Mouse (Mus musculus) adrenal gland, adult 2 months (tissue): ENCODE measurements around the gene Tmem40. TPM values are rescaled to one million over a fixed set of nuclear protein-coding genes. Genes with fewer than 3 reads are reported as not detected.

ENCODE experiments used
- DNase-seq: peaks from one replicate; pipeline ENCODE4 v3.0.0; 2021
- long read RNA-seq: library from polyadenylated mRNA; stranded (forward); transcript quantifications from one replicate; pipeline ENCODE4 v2.0.0, GENCODE M21; 2021
- polyA plus RNA-seq: library from polyadenylated mRNA; depleted of rRNA; stranded (reverse); fragments of >200 nt; gene quantifications from 2 replicates; pipeline ENCODE4 v1.2.3, GENCODE M21; 2012; rRNA removed
- total RNA-seq, 2 experiments: library from RNA; stranded (reverse); gene quantifications; 2 replicates each; pipeline ENCODE4 v1.2.3; 2021

Tmem40 gene
- total RNA-seq (under 1 TPM in 1 of 2 experiments, not detected in 1; 0.35 TPM), polyA plus RNA-seq (not detected in 2 replicates)
- long read RNA-seq, result 0 reads

DNA sequence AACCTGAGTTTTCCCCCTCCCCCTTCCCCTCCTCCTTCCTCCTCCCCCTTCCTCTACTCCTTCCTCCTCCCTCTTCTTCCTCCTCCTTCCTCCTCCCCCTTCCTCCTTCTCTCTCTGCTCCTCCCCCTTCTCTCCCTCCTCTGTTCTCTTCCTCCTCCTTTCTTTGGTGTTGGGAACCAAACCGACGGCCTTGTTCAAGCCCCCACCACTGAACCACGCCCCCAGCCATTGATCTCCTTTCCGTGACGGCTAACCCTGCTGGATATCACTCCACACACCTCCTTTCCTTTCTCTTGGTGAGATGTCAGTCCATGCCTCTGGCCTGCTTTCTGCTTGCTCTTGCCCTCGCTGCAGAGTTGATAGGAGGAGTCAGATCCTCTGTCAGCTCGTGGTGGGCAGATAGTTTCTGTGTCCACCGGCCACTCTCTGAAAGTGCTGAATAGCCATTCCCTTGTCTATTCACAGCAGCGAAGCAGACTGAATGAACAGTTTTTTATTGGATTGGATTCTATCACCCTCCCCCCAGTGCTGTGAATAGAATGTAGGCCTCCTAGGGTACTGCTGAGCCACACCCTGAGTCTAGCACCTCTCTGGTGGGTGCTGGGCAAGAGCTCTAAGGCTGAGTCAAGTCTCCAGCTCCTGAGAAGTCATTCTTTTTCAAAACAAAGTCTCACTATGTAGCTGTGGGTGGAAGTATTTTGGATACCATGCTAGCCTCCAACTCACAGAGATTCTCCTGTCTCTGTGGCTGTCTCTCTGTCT is at the start of gene Tmem40:
Gene Tmem40, minus strand, starts transcription at position 416 of the 762 bp plus-strand sequence.
- no peak for DNase-seq

DNA sequence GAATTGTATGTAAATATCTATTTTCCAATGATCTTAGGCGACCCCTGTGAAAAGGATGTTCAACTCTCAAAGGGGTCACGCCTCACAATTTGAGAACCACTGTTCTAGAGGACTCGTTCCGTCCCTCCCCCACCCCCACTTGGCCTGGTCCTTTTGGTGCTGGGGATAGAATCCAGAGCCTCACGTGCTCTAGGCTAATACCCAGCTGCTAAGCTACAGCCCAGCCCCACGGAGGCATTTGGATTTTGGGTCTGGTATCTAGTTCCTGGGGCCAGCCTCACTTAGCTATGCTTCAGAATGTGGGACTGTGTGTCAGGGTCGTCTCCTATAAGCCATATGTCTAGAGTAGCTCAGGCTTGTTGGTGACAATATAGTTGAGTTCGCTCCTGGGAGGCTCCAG is 49.4 kb upstream of the Tmem40 start:
- no peak for DNase-seq

DNA sequence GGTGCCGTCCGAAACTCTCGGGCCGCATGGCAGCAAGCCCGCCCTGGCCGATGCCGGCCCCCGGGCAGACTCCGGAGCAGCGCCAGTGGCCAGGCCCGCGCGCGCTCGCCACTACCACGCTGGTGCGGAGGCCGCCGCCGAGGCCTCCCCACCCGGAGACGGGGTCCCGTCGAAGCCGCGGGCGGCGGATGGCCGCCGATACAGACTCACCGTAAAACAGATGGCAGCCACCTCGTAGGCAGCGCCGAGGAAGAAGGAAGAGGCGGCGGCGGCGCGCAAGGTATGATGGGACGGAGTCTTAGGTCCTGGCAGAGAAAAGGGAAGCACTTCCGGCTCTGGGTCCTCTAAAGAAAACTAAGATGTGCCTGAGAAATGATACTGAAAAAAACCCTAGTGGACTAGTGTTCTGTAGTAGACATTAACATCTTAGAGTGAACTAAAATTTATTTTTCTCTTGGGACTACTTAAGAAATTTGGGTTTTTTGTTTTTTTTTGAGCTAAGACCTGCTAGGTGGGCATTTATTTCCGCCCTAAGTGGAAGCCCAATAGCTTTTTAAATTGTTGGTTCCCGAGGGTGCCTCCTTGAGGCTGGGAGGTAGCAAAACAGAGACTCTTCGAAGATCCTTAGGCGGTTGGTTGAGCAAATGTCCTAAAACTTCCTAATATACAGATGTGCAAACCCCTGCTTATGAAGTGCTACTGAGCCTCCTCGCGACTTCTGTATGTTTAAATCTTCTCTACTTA is 46.5 kb upstream of the Tmem40 start, which contains the start of gene Rpl32:
Gene Rpl32, minus strand, starts transcription at position 260 of the 744 bp plus-strand sequence.
- DNase-seq, result peak; percentile 91

DNA sequence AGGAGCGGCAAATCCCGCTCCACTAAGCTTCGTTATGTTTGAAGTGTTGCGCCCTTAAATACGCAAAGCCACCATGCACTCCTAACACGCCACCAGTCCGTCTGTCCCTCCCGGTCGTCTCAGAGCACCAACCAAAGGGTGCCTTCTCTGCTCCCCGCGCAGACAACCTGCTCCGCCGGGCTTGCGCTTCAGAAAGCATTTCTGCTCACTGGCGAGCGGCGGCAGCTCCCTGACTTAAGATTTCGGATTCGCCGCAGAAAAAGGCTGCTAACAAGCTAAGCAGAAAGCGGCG is 45.9 kb upstream of the Tmem40 start:
- no peak for DNase-seq

DNA sequence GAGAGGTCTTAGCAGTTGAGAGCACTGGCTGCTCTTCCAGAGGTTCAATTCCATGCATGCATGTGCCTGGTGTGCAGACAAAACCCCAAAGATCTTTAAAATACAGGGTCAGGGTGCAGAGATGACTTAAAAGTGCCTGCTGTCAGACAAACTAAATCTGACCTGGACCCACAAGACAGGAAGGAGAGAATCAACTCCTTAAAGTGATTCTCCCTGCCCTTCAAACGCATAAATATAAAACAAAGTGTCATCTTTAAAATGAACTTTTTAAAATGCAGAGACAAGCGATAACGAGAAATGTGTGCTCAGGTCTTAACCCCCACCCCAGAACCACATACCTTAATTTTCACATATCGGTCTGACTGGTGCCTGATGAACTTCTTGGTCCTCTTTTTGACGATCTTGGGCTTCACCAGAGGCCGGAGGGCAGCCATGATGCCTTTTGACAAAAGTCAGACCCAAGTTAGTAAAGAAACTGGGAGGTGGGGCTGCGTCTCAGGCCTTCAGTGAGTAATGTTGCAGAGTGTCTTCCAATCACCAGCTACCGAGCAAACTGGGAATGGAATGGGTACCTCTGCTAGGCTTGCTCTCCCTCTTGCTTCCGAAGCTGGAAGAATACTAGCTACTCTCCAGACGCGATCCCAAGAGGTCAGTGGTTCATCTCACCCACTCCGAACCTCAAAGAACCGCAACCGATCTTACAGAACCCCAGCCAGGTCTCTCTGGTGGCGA is 45.4 kb upstream of the Tmem40 start:
- no peak for DNase-seq

DNA sequence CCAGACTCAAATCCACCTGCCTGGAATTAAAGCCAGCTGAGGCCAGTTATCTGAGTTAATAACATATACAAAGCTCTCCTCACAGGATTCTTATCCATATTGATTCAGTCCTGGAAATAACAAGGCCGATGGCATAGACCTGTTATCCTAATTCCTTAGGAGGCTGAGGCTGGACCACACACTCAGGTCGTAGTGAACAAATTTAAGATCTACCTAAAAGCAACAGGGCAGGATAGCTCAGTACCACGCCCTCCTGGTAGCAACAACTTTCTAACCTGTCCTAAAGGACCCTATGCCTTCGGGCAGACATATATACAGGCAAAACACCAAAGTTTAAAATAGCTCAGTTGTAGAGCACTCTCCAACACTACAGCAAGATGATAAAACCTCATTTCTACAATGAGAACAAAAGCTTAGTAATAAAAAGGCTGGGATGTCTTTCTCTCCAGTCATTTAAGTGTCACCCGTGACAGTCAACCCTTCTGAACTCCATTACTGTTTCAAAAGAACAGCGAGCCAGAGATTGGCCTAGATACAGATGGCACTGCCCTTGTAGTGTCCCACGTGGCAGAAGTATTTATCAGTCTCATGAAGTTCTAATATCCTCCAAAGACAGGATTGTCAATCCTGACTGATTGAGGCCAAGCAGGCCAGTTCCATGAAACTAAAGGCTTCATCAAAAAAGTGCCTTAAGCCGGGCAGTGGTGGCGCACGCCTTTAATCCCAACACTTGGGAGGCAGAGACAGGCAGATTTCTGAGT is 42.4 kb upstream of the Tmem40 start:
- DNase-seq, result no peak

DNA sequence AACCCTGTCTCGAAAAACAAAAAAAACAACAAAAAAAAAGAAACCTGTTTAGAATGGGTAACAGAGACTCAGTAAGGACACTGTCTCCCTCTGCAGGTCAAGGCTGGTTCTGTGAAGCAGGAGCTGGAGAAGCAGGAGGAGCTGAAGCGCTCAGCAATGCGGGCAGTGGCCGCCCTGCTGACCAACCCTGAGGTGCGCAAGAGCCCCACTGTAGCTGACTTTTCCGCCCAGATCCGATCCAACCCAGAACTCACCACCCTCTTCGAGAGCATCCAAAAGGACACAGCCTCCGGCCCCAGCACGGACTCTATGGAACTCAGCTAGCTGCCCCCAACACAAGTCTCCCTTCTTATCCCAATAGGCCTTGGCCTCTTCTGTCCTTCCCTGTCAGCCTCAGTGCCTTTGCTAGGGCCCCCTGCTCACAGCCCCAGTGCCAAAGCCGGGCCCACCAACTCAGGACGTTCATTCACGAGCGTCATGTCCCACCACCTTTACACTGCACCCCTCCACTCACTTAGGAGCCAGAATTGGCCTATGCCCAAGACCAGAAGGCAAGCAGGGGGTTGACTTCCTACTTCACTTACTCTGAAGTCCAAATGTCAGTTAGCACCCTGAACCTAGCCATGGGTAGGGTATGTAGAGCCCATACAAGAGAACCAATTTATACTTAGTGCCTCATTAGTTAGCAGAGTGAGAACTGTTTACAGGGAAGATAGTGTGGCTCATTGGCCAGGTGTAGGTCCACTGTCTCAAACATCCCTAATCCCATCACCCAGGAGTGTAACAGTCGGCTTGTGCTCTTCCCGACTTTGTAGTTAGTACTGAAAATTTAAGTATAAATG is 41.6 kb upstream of the Tmem40 start:
- DNase-seq, result peak; percentile 79

DNA sequence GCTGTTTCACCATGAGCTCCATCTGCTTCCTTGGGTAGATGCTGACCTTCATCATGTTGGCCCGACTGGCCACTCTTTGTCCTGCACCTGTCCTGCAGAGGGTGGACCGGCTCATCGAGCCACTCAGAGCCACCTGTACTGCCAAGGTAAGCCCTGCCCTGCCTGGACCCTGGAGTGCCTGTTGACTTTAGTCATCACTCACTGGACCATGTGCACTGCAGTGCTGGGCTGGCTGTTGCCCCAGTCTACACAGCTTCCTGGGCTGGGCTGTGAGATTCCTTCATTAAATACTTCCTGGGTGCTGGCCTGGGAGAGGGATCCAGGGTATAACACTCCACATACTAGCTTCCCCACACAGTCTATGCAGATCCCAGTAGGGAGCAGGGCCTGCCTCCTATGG is 39.6 kb upstream of the Tmem40 start:
- no peak for DNase-seq

DNA sequence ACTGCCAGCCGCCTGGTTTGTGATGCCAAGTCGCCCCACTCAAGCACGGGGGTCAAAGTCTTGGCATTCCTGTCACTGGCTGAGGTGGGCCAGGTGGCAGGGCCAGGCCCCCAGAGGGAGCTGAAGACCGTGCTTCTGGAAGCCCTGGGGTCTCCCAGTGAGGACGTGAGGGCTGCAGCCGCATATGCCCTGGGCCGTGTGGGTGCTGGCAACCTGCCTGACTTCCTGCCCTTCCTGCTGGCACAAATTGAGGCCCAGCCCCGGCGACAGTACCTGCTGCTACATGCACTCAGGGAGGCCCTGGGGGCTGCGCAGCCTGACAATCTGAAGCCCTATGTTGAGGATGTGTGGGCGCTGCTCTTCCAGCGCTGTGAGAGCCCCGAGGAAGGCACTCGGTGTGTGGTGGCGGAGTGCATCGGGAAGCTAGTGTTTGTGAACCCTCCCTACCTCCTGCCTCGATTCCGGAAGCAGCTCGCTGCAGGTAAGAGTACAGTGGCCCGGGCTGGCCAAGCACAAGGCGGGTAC is 30.5 kb upstream of the Tmem40 start:
- no peak for DNase-seq

DNA sequence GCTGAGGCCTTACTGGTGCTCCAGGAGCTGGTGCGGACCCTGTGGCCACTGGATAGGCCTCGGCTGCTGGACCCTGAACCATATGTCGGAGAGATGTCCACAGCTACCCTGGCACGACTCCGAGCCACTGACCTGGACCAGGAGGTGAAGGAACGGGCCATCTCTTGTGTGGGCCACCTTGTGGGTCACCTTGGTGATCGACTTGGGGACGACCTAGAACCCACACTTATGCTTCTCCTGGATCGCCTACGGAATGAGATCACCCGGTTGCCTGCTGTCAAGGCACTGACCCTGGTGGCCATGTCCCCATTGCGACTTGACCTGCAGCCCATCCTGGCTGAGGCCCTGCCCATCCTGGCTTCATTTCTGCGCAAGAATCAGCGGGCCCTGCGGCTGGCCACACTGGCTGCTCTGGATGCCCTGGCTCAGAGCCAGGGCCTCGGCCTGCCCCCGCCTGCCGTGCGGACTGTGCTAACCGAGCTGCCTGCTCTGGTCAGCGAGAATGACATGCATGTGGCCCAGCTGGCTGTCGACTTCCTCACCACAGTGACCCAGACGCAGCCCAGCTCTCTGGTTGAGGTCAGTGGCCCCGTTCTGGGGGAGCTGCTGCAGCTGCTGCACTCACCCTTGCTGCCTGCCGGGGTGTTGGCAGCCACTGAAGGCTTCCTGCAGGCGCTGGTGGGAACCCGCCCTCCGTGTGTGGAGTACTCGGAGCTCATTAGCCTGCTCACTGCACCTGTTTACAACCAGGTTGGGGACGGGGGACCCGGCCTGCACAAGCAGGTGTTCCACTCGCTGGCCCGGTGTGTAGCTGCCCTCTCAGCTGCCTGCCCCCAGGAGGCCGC is 29.9 kb upstream of the Tmem40 start:
- DNase-seq, result no peak

DNA sequence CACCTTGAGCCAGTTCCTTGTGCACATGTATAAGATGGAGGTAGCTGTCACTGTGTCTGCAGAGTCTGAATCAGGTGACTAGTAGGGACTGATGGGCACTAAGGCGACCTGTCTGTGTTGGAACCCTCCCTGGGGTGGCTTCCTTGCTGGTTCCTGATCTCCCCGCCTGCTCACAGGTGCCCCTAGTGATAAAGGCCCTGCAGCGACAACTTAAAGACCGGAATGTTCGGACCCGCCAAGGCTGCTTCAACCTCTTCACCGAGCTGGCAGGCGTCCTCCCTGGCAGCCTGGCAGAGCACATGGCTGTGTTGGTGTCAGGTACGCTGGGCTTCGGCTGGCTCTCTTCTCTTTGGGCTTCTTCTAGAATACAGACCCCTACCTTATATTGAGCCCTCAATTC is 28.8 kb upstream of the Tmem40 start:
- DNase-seq, result no peak

DNA sequence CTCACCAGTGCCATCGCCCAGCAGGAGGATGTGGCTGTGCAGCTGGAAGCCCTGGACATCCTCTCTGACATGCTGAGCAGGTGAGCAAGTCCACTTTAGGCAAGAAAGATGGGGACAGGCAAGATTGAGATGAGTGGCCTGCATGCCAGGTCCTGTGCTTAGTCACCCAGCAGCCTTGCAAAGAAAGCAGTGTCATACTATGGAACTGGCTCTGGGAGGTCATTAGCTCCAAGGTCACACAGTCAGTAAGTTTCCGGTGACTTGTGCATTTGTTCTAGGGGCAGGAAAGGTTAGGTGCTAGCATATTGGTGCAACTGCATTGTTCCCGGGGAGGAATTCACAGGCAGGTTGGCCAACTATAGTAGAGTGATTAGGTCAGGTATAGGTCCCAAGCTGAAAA is 20.6 kb upstream of the Tmem40 start:
- DNase-seq, result peak; percentile 85

DNA sequence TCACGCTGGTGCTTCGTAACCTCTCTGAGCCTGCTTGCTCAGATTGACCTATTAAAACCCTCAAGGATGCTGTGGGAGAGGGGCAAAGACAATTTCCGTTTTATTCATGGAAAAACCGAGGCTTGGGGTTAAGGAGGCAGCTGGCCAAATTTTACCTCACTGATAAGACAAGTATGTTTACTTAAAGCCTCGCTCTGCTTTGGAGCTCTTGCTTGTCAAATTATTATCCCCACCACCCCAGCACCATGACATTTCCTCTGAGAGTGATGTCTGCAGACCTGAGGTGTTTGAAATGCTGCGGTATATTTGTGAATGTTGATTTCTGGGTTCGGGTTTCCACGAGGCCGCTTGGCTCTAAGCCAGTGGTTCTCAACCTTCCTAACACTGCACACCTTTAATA is 14.2 kb upstream of the Tmem40 start:
- DNase-seq, result no peak

DNA sequence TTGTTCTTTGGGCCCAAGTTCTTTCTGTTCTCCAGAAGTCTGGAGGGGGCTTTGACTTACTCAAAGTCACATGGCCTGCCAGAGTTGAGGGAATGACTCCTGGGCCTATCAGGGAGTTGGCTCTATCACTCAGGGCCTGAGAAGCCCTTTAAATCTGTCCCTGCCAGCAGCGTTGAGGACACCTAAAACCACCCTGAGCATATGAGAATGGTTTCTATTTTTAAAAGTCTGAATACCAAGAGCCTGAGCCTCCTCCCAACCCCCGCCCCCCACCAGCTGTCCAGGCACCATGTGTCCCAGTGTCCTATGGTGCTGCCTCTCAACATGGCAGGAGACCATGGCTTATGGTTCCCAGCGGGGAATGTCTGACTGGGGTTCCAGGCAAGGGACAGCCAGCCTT is 13.6 kb upstream of the Tmem40 start:
- no peak for DNase-seq

DNA sequence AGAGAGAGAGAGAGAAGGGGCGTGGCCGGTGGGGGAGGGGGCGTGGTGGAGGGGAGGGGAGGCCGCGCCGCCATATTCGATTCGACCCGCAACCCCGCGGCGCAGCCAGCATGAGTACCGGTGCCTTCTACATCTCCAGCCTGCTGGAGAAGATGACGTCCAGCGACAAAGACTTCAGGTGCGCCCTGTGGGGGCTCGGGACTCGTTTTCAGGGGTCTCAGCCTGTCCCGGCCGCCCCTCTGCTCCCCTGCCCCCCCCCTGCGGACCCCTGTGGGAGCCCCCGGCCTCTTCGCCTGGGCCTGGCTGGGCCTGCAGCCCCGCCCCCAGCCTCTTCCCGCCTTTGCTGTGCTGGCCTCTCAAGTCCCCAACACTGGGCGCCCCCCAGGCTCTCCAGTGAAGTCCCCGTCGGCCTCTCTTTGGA is 12.3 kb upstream of the Tmem40 start, which contains the start of gene Cand2:
Gene Cand2, plus strand, starts transcription at position 38 of the 421 bp plus-strand sequence.
- peak; percentile 62 for DNase-seq

DNA sequence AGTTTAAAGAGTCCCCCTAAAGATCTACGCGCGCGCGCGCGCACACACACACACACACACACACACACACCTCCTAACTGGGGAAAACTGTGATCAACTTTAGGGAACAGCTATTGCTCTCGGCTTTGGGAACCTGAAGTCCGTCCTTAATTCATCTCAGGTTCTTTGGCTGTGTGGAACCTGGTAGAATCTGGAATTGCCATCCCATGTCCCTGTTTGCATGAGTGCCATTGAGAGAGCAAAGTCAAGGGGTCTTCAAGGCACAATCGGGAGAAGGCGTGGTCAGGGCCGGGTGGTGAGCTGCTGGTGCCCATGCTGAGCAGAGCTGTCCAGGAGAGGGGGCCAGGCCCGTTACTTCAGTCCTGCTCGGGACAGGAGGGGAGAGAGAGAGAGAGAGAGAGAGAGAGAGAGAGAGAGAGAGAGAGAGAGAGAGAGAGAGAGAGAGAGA is 11.8 kb upstream of the Tmem40 start:
- peak; percentile 52 for DNase-seq

DNA sequence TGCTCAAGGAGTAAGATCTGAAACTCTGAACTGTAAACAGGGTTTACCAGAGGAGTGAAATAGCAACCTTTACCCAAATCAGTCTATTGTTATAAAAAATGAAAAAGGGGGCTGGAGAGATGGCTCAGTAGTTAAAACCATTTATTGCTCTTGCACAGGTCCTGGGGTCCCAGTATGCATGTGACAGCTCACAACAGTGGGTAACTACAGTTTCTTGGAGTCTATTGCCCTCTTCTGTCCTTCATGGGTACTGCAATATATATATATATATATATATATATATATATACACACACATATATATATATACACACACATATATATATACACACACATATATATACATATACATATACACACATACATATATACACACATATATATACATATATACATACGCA is 10.4 kb upstream of the Tmem40 start:
- DNase-seq, result no peak

DNA sequence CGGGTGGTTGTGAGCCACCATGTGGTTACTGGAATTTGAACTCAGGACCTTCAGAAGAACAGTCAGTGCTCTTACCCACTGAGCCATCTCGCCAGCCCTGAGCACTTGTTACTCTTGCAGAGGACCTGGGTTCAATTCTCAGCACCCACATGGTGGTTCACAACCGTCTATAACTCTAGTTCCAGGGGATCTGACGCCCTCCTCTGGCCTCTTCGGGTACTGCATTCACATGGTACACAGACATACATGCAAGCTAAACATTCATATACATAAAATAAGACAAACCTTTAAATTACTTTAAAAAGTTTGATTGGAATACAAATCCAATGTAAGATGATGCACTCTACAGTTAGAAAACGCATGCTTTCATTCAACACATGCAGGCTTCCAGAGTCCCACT is 10.0 kb upstream of the Tmem40 start:
- DNase-seq, result no peak

DNA sequence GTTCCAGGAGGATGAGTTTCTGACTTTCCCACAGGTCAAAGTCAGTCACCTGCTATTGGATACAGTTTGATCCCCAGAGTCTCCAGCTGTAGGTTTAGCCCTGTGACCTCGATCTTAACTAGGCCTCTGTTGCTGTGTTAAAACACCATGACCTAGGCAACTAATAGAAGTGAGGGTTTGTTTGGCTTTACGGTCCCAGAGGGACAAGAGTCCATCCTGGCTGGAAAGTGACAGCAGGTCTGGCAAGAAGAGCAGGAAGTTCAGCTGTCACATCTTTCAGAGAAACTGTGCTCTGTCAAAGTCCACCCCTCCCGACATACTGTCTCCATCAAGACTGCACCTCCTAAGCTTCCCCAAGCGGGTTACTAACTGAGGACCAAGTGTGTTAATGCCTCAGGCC is 8.6 kb upstream of the Tmem40 start:
- no peak for DNase-seq
